Mouse (Mus musculus) testis, adult 2 months (tissue): ENCODE data around the gene Tbc1d10a.

Experiments
- CTCF ChIP-seq: fragments of 200-500 bp; IDR thresholded peaks from 2 replicates; pipeline ENCODE4 v1.5.1; 2012; ENCODE audit warnings: low read depth, mild to moderate bottlenecking, inconsistent platforms, low read length, moderate library complexity; ENCODE audit not compliant: control insufficient read depth, insufficient read depth, insufficient replicate concordance
- POLR2A ChIP-seq: fragments of 200-500 bp; IDR thresholded peaks from 2 replicates; pipeline ENCODE4 v1.6.1; 2012; ENCODE audit warnings: low read depth, mild to moderate bottlenecking, inconsistent platforms, low read length, moderate library complexity; ENCODE audit not compliant: control insufficient read depth

DNA sequence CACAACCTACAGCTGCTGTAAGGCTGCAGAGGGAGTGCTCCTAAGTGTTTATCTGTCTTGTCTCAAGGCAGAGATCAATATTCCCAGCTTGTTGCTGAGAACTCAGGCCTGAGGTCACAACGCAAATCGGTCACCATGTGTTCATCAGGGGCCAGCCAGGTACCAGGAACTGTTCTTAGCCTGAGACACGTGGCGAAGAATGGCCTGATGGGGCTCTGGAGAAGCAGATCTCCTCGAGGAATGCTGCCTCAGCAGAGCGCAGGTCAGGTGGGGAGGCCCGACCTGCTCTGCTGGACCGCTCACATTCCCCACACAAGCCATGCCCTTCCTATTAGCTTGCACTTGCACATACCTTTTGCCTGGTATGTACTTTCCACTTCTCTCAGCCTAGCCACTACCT, 10.0 kb downstream of the Tbc1d10a start:
- no peak for TF ChIP-seq CTCF
- no peak for TF ChIP-seq POLR2A
